Mouse (Mus musculus) brain, embryonic 14.5 days (tissue): ENCODE measurements around the gene Nrxn3.

Experiments used
- CTCF ChIP-seq: fragments of 200-500 bp; IDR thresholded peaks from 2 replicates; pipeline ENCODE4 v1.5.1; 2012; ENCODE audit warnings: inconsistent platforms, mild to moderate bottlenecking, moderate library complexity, borderline replicate concordance; ENCODE audit not compliant: insufficient read depth, insufficient read length; ENCODE audit errors: extremely low read depth
- POLR2A ChIP-seq: fragments of 200-500 bp; IDR thresholded peaks from 2 replicates; pipeline ENCODE4 v1.6.1; 2012; ENCODE audit warnings: mild to moderate bottlenecking, inconsistent platforms, borderline replicate concordance; ENCODE audit not compliant: poor library complexity, insufficient read depth, insufficient read length, severe bottlenecking; ENCODE audit errors: extremely low read depth

DNA sequence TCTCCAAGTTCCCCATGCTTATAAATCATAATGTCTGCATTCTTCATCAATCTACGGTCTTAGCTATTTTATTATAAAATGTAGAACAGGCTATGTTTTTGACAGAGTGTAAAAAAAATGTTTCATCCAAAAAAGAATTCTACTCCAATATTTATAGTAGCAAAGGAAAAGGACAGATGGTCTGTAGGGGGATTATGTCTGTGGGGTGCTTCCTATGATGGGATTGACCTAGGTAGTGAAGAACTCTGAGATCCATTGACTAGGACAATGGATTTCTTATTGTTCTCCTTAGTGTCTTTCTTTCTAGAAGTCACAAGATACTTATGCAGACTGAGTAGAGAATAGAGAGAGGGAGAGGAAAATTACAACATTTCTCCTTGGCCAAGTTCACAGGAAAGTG is 1161.9 kb downstream of the Nrxn3 start:
- TF ChIP-seq CTCF (no peak), POLR2A (no peak)
